Mouse (Mus musculus): ENCODE measurements at regions not wholly inside any gene's neighbourhood (a gene's known extent, or its start where the extent isn't known, plus 50 kb on each side); places are given as distances from the start of the nearest gene placed in this dataset.

DNA sequence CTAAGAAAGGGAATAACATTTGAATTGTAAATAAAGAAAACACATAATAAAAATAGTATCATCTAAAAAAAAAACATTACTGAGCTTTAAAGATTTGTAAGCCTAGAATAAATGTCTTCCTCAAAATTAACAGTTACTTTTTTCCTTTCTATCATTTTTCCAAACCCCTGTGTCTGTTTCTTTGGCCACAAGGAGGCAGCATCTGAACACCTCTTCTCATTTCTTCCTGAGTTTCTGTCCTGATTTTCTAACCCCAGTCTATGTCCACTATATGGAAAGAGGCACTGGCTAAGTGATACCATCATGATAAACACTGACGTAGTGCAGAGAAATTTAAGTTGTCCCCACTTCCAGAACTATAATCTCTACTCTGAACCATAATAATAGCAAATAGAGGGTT is 55.8 kb upstream of the Soga3 start:
- TF ChIP-seq CTCF (IDR thresholded peaks at IDR 0.05; ENCODE audit: borderline replicate concordance, extremely low read depth, insufficient read depth, insufficient read length) (peak; percentile 42; the same call in 1 of the 2 replicates), POLR2A (IDR thresholded peaks at IDR 0.05; ENCODE audit: borderline replicate concordance, extremely low read depth, insufficient read depth, insufficient read length, poor library complexity, severe bottlenecking) (no peak)
